Mouse (Mus musculus): Measurements from ENCODE around the gene Scn3b.

DNA sequence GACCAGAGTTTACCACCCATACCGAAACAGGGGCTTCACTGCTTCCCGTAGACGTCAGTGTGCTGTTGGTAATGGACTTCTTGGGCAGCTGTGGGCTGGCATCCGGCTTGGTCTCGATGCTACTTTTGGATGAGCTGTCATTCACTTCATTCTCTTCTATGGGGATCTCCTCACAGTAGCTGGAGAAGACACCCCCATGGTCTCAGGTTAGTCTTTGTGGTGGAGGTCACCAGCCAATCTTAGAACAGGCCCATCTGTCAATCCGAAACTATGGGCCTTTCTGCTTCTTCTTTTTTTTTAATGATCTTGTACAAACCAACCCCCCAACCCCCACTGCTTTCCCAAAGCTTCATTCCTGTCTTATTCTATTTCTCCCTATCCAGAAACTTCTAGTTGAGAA is 40.9 kb downstream of the Scn3b start:
- TF ChIP-seq POLR2A (IDR thresholded peaks at IDR 0.05; ENCODE audit: low read depth, low read length) (no peak), CTCF (IDR thresholded peaks at IDR 0.05; ENCODE audit: borderline replicate concordance, insufficient read depth, low read length) (no peak)

All from embryonic fibroblast, embryonic 13.5 days (primary cell).